Mouse (Mus musculus) megakaryocyte, embryonic 14.5 days (primary cell): ENCODE data around the gene Ikbip. TPM values are rescaled to one million over a fixed set of nuclear protein-coding genes. Genes with fewer than 3 reads are reported as not detected.

Experiments
- H3K27me3 ChIP-seq: replicated peaks from 2 replicates; pipeline ENCODE3; 2012; ENCODE audit warnings: inconsistent platforms
- H3K36me3 ChIP-seq: replicated peaks from 2 replicates; pipeline ENCODE3; 2012; ENCODE audit warnings: low read length, inconsistent platforms, mixed read lengths
- H3K4me1 ChIP-seq: 2 replicates; pipeline ENCODE4 v1.6.1; 2012; ENCODE audit warnings: inconsistent platforms
- H3K4me3 ChIP-seq: replicated peaks from 2 replicates; pipeline ENCODE3; 2012; ENCODE audit warnings: moderate library complexity, mild to moderate bottlenecking, inconsistent platforms
- H3K9me3 ChIP-seq: 2 replicates; pipeline ENCODE4 v1.6.1; 2012; ENCODE audit warnings: inconsistent platforms
- FLI1 ChIP-seq: IDR thresholded peaks from 2 replicates; pipeline ENCODE4 v1.6.1; 2012; ENCODE audit warnings: low read length, inconsistent platforms, mixed read lengths
- GATA1 ChIP-seq: IDR thresholded peaks from 3 replicates; pipeline ENCODE4 v1.6.1; 2012; ENCODE audit warnings: mixed read lengths, low read length, inconsistent platforms, borderline replicate concordance
- polyA plus RNA-seq: library from polyadenylated mRNA; stranded (reverse); fragments of >175 nt; gene quantifications from 2 replicates; pipeline ENCODE4 v1.2.3, GENCODE M21; 2012; ENCODE audit warnings: low replicate concordance; ENCODE audit not compliant: insufficient read depth

Ikbip gene
- 5.3 and 7.9 TPM in 2 replicates for polyA plus RNA-seq

- Histone ChIP-seq H3K4me3 (peak within 1 kb of the TSS; percentile 96), H3K36me3 (peaks cover 31% of the 10 kb centered on the region), H3K9me3 (no peaks in the 10 kb centered on the region), H3K4me1 (peaks cover 23% of the 10 kb centered on the region), H3K27me3 (no peaks in the 10 kb centered on the region)
- TF ChIP-seq GATA1 (no peak), FLI1 (no peak)
These were observed at the start of gene Ikbip, which contains the start of gene Apaf1 for GRCm38 (mm10) chr10:91082550-91083392. TSS of gene Ikbip (plus strand) at chr10:91082940. TSS of gene Apaf1 (minus strand) at chr10:91082770.

GRCm38 (mm10) chr10:91033942-91034341 lies 48.8 kb upstream of the Ikbip start:
- peaks cover 95% of the 10 kb centered on the region for H3K36me3 ChIP-seq
- TF ChIP-seq FLI1 (no peak), GATA1 (no peak)
- H3K9me3 ChIP-seq, result no peaks in the 10 kb centered on the region
- no peak overlapping the region for H3K4me3 ChIP-seq
- peaks cover 21% of the 10 kb centered on the region for H3K4me1 ChIP-seq
- no peaks in the 10 kb centered on the region for H3K27me3 ChIP-seq

GRCm38 (mm10) chr10:91049696-91050095 lies 33.0 kb upstream of the Ikbip start:
- no peaks in the 10 kb centered on the region for H3K9me3 ChIP-seq
- H3K36me3 ChIP-seq, result peaks cover 94% of the 10 kb centered on the region
- H3K4me1 ChIP-seq, result no peaks in the 10 kb centered on the region; the same call in 1 of the 2 replicates
- H3K4me3 ChIP-seq, result no peak overlapping the region
- H3K27me3 ChIP-seq, result no peaks in the 10 kb centered on the region
- TF ChIP-seq FLI1 (no peak), GATA1 (no peak)

GRCm38 (mm10) chr10:91051156-91051555 lies 31.6 kb upstream of the Ikbip start:
- H3K9me3 ChIP-seq, result no peaks in the 10 kb centered on the region
- H3K27me3 ChIP-seq, result no peaks in the 10 kb centered on the region
- TF ChIP-seq GATA1, result no peak
- no peaks in the 10 kb centered on the region for H3K4me1 ChIP-seq
- peaks cover 94% of the 10 kb centered on the region for H3K36me3 ChIP-seq
- no peak overlapping the region for H3K4me3 ChIP-seq

GRCm38 (mm10) chr10:91052734-91053133 lies 30.0 kb upstream of the Ikbip start:
- Histone ChIP-seq H3K27me3 (no peaks in the 10 kb centered on the region), H3K4me1 (no peaks in the 10 kb centered on the region), H3K36me3 (peaks cover 97% of the 10 kb centered on the region), H3K4me3 (no peak overlapping the region), H3K9me3 (no peaks in the 10 kb centered on the region)
- TF ChIP-seq FLI1 (no peak), GATA1 (no peak)

- Histone ChIP-seq H3K36me3 (peaks cover 96% of the 10 kb centered on the region), H3K9me3 (no peaks in the 10 kb centered on the region), H3K27me3 (no peaks in the 10 kb centered on the region), H3K4me3 (no peak overlapping the region), H3K4me1 (peaks cover 3% of the 10 kb centered on the region; the same call in 1 of the 2 replicates)
- no peak for TF ChIP-seq GATA1
- no peak for TF ChIP-seq FLI1
These were observed 22.0 kb upstream of the Ikbip start for GRCm38 (mm10) chr10:91060742-91061141.

GRCm38 (mm10) chr10:91062355-91062754 lies 20.4 kb upstream of the Ikbip start:
- peaks cover 3% of the 10 kb centered on the region; the same call in 1 of the 2 replicates for H3K4me1 ChIP-seq
- TF ChIP-seq FLI1 (no peak), GATA1 (no peak)
- 0 out of 2 replicates have a peak, but pooled peaks cover 4% of the 10 kb centered on the region for H3K9me3 ChIP-seq
- H3K36me3 ChIP-seq, result peaks cover 97% of the 10 kb centered on the region
- H3K4me3 ChIP-seq, result no peak overlapping the region
- H3K27me3 ChIP-seq, result no peaks in the 10 kb centered on the region

GRCm38 (mm10) chr10:91071768-91072167 lies 11.0 kb upstream of the Ikbip start:
- Histone ChIP-seq H3K9me3 (peaks cover 7% of the 10 kb centered on the region; the same call in 1 of the 2 replicates), H3K4me1 (peaks cover 10% of the 10 kb centered on the region; the same call in 1 of the 2 replicates), H3K36me3 (peaks cover 92% of the 10 kb centered on the region), H3K27me3 (no peaks in the 10 kb centered on the region), H3K4me3 (no peak overlapping the region)
- no peak for TF ChIP-seq GATA1

- peaks cover 92% of the 10 kb centered on the region for H3K36me3 ChIP-seq
These were observed 9.4 kb upstream of the Ikbip start for GRCm38 (mm10) chr10:91073345-91073744.

GRCm38 (mm10) chr10:91076667-91077066 lies 6.1 kb upstream of the Ikbip start:
- Histone ChIP-seq H3K4me3 (no peak overlapping the region), H3K9me3 (peaks cover 7% of the 10 kb centered on the region; the same call in 1 of the 2 replicates), H3K27me3 (no peaks in the 10 kb centered on the region), H3K4me1 (peaks cover 27% of the 10 kb centered on the region), H3K36me3 (peaks cover 77% of the 10 kb centered on the region)
- TF ChIP-seq GATA1, result no peak
- TF ChIP-seq FLI1, result no peak

More at GRCm38 (mm10) chr10:91073345-91073744, 9.4 kb upstream of the Ikbip start:
- Histone ChIP-seq H3K27me3 (no peaks in the 10 kb centered on the region), H3K9me3 (peaks cover 7% of the 10 kb centered on the region; the same call in 1 of the 2 replicates), H3K4me1 (peaks cover 20% of the 10 kb centered on the region), H3K4me3 (no peak overlapping the region)
- TF ChIP-seq FLI1 (no peak), GATA1 (no peak)
